Mouse (Mus musculus) kidney, postnatal 4 days (tissue): ENCODE data around the gene Slc25a33.
A peak's percentile ranks its signal among the peaks of the same experiment; 100 is the strongest.
"Not testable (repeated sequence)": the region's sequence is repeated elsewhere in the genome, so short reads cannot be mapped to it uniquely, and the experiment has no call there.

Experiments
- DNase-seq, 2 experiments: peaks; one replicate each; pipeline ENCODE4 v3.0.0; 2021; ENCODE audit warnings: mixed read lengths in 2 of 2

Gene Slc25a33

DNA sequence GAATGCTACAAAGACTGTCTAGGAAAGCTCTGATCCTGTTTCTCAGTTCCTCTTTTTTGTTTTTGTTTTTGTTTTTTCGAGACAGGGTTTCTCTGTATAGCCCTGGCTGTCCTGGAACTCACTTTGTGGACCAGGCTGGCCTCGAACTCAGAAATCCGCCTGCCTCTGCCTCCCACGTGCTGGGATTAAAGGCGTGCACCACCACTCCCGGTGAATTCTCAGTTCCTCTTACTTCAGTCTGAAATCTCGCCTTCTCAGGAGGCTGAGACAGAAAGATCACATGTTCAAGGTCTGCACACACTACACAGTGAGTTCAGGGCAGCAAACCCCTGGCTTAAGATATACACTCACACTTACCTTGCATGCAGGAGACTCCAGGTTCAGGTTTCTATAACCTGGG lies 17.5 kb downstream of the Slc25a33 start:
- DNase-seq: not testable (repeated sequence)

GRCm38 (mm10) chr4:149752836-149753235 lies 21.2 kb downstream of the Slc25a33 start:
- no peak for DNase-seq

DNA sequence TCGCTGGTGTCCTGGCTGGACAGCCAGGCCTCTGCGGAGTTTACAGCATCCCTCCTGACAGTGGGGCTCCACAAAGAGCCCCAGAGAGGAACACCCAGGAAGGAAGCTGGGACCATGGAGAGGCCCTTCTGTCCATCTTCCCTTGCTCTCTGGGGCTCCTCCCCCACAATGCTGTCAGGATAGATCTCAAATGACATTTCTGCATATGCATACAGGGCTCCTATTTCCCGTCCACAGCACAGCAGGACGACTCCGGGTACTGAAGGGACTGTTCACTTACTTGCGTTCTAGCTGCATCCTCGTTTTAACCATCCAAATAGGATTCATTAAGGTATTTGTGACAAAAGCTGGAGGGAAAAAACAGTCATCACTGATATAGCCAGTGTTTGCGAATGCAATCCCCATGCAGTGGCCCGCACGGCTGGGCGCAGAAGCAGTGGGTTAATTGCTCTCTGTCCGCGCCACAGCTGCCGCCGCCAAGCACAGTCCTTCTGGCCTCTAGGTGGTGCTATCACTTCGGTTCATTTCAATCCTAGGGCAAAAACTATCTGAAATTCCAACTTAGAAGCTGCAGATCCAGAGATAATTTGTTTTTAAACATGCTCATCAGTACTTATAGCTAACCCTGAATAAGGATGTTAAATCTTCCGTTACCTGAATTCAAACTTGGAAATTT lies 21.8 kb downstream of the Slc25a33 start:
- peak; percentile 76 to 82 for DNase-seq

GRCm38 (mm10) chr4:149750671-149751070 lies 23.4 kb downstream of the Slc25a33 start:
- DNase-seq: no peak

DNA sequence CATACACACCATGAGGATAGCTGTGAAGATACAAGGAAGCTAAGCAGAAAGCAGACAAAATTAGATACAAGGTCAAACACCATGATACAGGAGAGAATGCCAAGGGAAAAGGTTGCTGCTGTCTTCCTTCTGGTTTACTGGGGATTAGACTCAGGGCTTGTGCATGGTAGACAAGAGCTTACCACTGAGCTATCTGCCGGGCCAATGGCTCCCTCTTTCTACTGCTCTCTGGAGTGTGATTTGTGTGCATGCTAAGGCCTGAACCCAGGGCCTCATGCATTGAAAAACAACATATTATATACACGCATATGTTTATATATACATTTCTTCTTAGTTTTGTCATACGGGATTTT lies 24.4 kb downstream of the Slc25a33 start:
- DNase-seq: not testable (repeated sequence)

GRCm38 (mm10) chr4:149749003-149749662 lies 24.9 kb downstream of the Slc25a33 start:
- DNase-seq: no peak

GRCm38 (mm10) chr4:149744119-149744518 lies 30.0 kb downstream of the Slc25a33 start:
- peak in 1 of 2 experiments; percentile 30 for DNase-seq

GRCm38 (mm10) chr4:149742011-149742530 lies 32.0 kb downstream of the Slc25a33 start:
- DNase-seq: no peak

DNA sequence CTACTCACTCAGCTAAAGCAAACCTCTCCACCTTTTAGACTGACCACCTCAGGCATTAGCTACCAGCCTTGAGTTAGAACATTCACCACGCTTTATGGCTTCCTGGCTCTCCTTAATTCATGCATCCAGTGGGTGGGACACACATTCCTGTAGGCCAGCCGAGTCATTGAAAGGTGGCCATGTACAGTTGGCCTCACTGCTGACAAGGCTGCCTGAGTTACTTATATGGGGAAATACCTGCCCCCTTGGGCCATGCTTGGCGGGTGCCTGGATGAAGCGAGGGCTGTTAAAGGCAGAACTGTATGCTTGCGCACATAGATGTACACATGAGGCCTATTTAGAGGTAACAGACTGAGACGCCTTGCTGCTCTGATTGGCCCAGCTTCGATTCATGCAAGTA lies 33.8 kb downstream of the Slc25a33 start:
- peak in 1 of 2 experiments; percentile 21 for DNase-seq

GRCm38 (mm10) chr4:149739478-149739877 lies 34.6 kb downstream of the Slc25a33 start:
- DNase-seq: no peak

- peak; percentile 98 for DNase-seq
Measured at GRCm38 (mm10) chr4:149737383-149738324, 36.4 kb downstream of the Slc25a33 start, which contains the start of gene Tmem201. Gene Tmem201 (minus strand): TSS chr4:149738044.

DNA sequence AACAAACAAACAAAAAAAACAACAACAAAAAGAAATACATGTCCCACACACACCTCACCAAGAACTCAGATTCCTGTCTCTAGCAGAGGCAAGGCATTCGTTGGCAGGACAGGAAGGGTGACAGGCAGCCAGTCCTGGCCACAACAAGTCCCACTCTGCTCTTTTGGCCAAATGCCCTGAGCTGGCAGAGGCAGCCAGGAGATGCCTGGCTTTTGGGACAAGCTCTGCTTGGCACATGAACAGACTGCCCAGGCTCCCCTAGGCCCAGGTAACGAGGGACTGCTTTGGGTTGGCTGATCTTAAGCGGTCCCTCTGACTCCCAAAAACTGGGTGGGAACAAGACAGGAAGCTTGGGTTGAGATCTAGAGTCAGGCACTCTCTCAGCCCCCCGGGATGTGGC lies 37.5 kb downstream of the Slc25a33 start:
- peak; percentile 39 to 53 for DNase-seq

DNA sequence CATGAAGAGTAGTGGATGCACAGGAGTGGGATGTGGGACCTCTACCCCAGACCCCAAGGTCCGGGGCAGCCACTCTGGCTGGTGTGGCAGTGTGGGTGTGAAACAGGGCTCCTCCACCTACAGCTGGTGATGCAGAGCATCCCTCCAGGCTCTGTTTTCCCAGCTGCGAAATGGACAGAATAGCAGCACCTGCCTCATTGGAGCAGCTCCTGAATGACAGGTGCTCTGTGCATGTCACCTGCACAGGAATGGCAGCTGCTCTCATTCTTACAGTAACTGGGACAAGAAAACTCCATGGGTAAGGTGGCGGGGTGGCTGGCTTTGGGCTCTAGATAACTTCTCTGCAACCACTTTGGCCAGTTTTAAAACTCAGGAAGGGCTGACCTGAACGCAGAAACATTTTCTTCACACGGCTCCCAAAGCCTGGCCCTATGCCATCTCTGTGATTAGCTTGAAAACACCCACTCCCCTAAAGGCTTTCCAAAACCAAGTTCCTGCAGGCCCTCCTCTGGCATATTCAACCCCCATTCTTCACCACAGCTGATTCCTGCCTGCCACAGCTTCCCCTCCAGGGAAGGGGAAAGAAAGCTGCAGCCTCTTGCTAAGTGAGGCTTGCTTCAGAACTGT lies 38.3 kb downstream of the Slc25a33 start:
- no peak for DNase-seq

DNA sequence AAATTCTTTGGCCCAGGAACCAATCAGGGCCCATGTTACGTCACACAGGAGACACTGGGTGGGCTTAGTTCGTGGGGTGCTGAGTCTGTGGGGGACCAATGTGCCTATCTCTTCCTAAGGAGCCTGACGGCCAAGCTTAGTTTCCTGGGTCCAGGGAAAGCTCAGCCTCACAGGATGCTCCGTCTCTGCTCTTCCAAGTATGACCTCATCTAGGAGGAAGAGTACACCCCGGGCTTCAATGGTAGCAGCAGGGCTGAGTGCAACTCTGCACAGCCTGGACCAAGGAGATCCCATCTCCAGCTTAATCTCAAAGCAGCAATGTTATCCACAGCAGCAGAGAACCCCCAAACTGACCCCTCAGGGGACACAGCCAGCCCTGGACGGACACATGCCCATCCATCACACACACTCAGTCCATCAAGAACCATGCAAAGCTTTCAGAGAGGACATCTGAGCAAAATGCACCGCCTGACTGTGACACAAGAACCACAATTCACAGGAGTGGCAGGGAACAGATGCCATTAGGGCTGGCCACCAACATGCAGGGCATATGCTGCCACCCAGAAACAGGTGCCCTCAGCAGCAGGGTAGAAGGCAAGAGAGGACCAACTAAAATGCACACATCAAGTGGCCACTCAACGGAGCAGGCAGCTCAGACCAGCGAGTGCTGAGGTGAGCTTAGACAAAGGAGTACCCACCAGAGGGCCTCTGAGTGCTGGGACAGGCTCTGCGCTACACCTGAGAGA lies 39.2 kb downstream of the Slc25a33 start:
- no peak for DNase-seq

DNA sequence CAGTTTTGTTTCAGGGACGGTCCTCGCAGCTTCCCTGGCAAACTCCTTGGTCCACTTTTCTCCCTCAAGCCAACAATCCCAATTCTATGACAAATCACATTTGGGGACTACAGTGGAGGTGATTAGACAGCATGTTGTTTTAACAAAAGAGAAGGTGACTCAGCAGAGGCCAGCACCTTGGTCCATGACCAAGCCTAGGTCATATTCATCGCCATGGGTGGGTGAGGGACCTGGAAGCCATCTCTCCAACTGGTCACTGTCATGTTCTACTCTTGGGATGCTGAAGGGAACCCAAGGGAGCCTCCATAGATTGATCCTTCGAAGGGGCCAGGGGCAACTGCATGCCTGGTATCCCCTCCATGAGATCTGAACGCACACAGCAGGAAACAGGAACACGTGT lies 39.8 kb downstream of the Slc25a33 start:
- no peak for DNase-seq

DNA sequence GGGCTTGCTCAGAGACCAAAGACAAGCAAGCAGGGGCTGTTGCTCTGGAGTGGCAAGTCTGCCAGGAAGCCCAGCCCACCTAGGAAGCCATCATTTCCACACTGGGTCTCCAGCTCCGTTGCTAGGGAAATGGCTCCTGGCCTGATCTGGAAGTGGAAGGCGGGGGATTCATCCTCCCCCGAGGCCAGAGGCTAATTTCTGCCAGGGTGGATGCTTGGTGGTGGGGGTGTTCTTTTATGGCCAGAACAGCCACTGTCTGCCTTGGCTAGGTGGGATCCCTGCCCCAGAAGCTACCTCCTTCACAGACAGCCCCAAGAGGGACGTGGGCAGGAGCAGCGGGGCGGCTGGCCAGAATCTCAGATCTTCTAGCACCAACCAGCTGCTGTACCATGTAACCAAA lies 40.3 kb downstream of the Slc25a33 start:
- peak in 1 of 2 experiments; percentile 35 for DNase-seq

GRCm38 (mm10) chr4:149732800-149733199 lies 41.3 kb downstream of the Slc25a33 start:
- peak; percentile 46 to 65 for DNase-seq

DNA sequence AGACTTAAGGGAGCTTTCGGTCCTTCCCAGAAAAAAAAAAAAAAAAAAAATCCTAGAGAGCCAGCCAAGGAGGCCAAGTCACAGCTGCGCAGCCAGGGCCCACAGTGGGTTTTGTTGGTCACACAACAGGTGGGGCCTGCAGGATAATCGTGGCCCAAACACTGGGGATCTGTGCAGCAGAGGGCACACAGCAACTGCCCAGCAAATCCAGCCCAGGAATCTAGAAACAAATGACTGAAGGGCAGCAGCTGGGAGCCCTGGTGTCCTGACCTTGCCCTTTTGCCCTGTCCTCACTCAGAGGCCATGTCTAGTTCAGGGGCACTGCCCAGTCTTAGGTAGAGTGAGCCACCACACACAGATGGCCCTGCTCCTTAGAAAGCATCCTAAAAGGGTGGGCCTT lies 41.8 kb downstream of the Slc25a33 start:
- no peak for DNase-seq

- DNase-seq: no peak
Measured at GRCm38 (mm10) chr4:149730827-149731226, 43.2 kb downstream of the Slc25a33 start.

GRCm38 (mm10) chr4:149728810-149729209 lies 45.3 kb downstream of the Slc25a33 start:
- no peak for DNase-seq

GRCm38 (mm10) chr4:149727636-149728035 lies 46.4 kb downstream of the Slc25a33 start:
- DNase-seq: no peak
